Mouse (Mus musculus): ENCODE data around the gene Hnrnpr. TPM values are rescaled to one million over a fixed set of nuclear protein-coding genes. Genes with fewer than 3 reads are reported as not detected.
A peak's percentile ranks its signal among the peaks of the same experiment; 100 is the strongest.

The Hnrnpr gene
- polyA plus RNA-seq, 1 experiment from 2014 or later = 36.6 TPM

DNA sequence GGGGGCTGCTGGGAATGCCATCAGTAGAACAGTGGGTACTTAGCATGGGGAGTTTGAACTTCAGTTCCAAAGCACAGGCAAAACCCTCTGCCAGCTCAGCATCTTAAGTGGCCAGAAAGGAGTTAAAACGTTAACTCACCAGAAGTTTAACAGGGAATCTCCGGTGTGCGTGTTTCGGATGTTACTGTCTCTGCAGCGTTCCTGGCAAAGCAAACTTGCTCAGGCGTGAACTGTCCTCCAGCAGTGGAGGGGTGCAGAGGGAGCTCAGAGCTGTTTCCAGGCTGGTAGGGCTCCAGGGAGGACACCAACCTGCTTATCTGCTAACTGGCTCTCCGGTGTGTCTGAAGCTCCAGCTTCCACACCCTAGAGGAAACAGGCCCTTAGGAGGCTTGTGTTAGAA, 14.8 kb upstream of the Hnrnpr start:
- no peak overlapping the region for H3K4me3 ChIP-seq (ENCODE audit: low read depth, low read length)
- H3K27ac ChIP-seq (ENCODE audit: low read depth) = no peak overlapping the region
- H3K27me3 ChIP-seq (ENCODE audit: insufficient read depth, low read length) = no peaks in the 10 kb centered on the region
- H3K36me3 ChIP-seq (replicated peaks; ENCODE audit: insufficient read depth, low read length) = peaks cover 15% of the 10 kb centered on the region
- H3K9ac ChIP-seq (replicated peaks) = no peak overlapping the region
- TF ChIP-seq CTCF (IDR thresholded peaks at IDR 0.05; ENCODE audit: low read depth) = no peak
- no peak for TF ChIP-seq EP300 (IDR thresholded peaks at IDR 0.05; ENCODE audit: low read depth)
- 66% methylated on average over 7 of the region's 7 CpGs for WGBS (ENCODE audit: insufficient replicate concordance)
- no peaks in the 10 kb centered on the region for H3K9me3 ChIP-seq (ENCODE audit: low read length)
- no peak for DNase-seq
- no peak overlapping the region for H3K4me2 ChIP-seq (ENCODE audit: low read depth, low read length)
- ATAC-seq = no peak
- no peaks in the 10 kb centered on the region for H3K4me1 ChIP-seq (ENCODE audit: insufficient read depth)

DNA sequence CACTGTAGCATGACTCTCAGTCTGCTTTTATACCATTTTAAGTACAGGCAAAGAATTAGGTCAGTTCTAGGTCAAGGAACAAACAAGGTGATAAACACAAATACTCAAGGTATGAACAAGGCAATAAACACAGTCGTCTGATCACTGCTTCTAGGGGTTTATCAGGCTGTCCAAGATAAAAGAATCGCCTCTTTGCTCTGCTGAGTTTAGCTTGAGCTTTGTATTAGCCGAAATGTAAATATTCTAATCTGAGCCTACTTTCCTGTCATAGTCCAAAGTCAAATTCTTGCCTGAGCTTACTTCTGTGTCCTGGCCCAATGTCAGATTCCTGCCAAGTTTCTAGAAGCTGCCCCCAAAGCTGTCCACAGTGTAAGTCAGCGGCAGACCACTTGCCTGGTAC, 8.3 kb upstream of the Hnrnpr start:
- no peak for ATAC-seq
- no peak for TF ChIP-seq CTCF (IDR thresholded peaks at IDR 0.05; ENCODE audit: low read depth)
- TF ChIP-seq EP300 (IDR thresholded peaks at IDR 0.05; ENCODE audit: low read depth) = no peak
- no peak for DNase-seq
- no peak overlapping the region for H3K9ac ChIP-seq (replicated peaks)
- H3K27me3 ChIP-seq (ENCODE audit: insufficient read depth, low read length) = no peaks in the 10 kb centered on the region
- H3K4me3 ChIP-seq (ENCODE audit: low read depth, low read length) = no peak overlapping the region
- H3K4me1 ChIP-seq (ENCODE audit: insufficient read depth) = 0 out of 2 replicates have a peak, but pooled peaks cover 4% of the 10 kb centered on the region
- no peak overlapping the region for H3K4me2 ChIP-seq (ENCODE audit: low read depth, low read length)
- 38% methylated on average over 4 of the region's 4 CpGs for WGBS (ENCODE audit: insufficient replicate concordance)
- no peak overlapping the region for H3K27ac ChIP-seq (ENCODE audit: low read depth)
- H3K9me3 ChIP-seq (ENCODE audit: low read length) = no peaks in the 10 kb centered on the region
- H3K36me3 ChIP-seq (replicated peaks; ENCODE audit: insufficient read depth, low read length) = no peaks in the 10 kb centered on the region

DNA sequence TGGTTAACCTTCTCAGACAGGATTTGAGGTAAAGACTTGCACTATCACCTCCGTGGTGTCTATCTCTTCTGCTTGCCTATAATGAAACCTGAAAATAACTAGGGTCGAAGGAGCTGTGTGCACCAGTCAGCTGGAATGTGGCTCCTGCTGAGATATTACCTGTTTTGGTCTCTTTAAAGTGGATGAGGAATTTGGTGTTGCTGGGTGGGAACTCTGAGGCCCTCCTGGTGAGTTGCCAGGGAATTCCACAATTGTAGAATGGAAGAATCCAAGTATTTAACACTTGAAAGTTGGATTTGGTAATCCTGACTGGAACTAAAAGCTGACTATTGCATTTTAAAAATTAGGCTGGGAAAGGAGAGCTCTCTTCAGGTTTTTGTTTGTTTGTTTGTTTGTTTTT, 6.6 kb upstream of the Hnrnpr start:
- Histone ChIP-seq H3K9ac (replicated peaks) (no peak overlapping the region), H3K36me3 (replicated peaks; ENCODE audit: insufficient read depth, low read length) (no peaks in the 10 kb centered on the region), H3K4me3 (ENCODE audit: low read depth, low read length) (no peak overlapping the region), H3K4me1 (ENCODE audit: insufficient read depth) (peaks cover 5% of the 10 kb centered on the region), H3K27ac (ENCODE audit: low read depth) (no peak overlapping the region), H3K4me2 (ENCODE audit: low read depth, low read length) (no peak overlapping the region), H3K9me3 (ENCODE audit: low read length) (no peaks in the 10 kb centered on the region), H3K27me3 (ENCODE audit: insufficient read depth, low read length) (no peaks in the 10 kb centered on the region)
- 48% methylated on average over 2 of the region's 2 CpGs for WGBS (ENCODE audit: insufficient replicate concordance)
- TF ChIP-seq CTCF (IDR thresholded peaks at IDR 0.05; ENCODE audit: low read depth) (no peak), EP300 (IDR thresholded peaks at IDR 0.05; ENCODE audit: low read depth) (no peak)
- ATAC-seq = no peak
- DNase-seq = no peak

DNA sequence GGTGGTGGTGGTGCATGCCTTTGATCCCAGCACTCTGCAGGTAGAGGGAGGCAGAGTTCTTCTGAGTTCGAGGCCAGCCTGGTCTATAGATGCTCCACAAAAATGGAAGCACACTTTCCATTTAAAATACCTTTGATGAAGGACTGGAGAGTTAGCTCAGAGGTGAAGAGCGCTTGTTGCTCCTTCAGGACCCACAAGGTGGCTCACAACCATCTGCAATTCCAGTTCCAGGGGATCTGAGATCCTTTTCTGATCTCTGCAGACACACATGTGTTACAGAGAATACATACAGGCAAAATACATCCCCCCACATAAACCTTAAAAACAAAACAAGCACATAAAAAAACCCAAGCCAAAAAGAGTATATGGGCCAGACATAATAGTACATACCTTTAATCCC, 2.4 kb upstream of the Hnrnpr start:
- H3K27ac ChIP-seq (ENCODE audit: low read depth) = no peak overlapping the region
- WGBS (ENCODE audit: insufficient replicate concordance) = 73% methylated on average over 2 of the region's 2 CpGs

DNA sequence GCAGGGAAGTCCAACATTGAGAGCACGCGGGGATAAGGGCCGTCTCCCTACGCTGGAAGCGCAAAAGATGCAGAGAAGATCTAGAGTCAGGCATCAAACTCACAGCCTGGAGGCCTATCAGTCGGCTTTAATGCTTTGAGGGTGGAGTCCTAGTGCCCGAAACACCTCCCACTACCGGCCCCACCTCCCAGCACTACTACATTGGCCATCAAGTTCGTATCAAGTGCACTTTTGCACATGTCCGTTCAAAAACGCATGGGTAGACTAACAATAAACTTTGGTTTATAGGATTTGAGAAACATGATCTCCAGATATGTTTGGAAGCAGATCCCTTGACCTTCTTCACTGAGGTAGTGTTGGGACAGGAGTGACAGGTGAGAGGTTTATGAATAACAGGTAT, 962 bp upstream of the Hnrnpr start:
- no peaks in the 10 kb centered on the region for H3K27me3 ChIP-seq (ENCODE audit: insufficient read depth, low read length)
- no peak for TF ChIP-seq CTCF (IDR thresholded peaks at IDR 0.05; ENCODE audit: low read depth)
- no peak for TF ChIP-seq EP300 (IDR thresholded peaks at IDR 0.05; ENCODE audit: low read depth)
- no peaks in the 10 kb centered on the region for H3K36me3 ChIP-seq (replicated peaks; ENCODE audit: insufficient read depth, low read length)
- H3K4me1 ChIP-seq (ENCODE audit: insufficient read depth) = peaks cover 19% of the 10 kb centered on the region
- peak overlapping the region; percentile 99 for H3K27ac ChIP-seq (ENCODE audit: low read depth)
- no peaks in the 10 kb centered on the region for H3K9me3 ChIP-seq (ENCODE audit: low read length)
- H3K4me2 ChIP-seq (ENCODE audit: low read depth, low read length) = peak overlapping the region; percentile 99
- peak overlapping the region; percentile 100 for H3K4me3 ChIP-seq (ENCODE audit: low read depth, low read length)
- ATAC-seq = peak; percentile 20
- WGBS (ENCODE audit: insufficient replicate concordance) = 2% methylated on average over 11 of the region's 11 CpGs
- peak overlapping the region; percentile 100 for H3K9ac ChIP-seq (replicated peaks)
- DNase-seq = peak; percentile 77

More for the DNA sequence above, 2.4 kb upstream of the Hnrnpr start:
- ATAC-seq = no peak
- Histone ChIP-seq H3K9me3 (ENCODE audit: low read length) (no peaks in the 10 kb centered on the region), H3K4me3 (ENCODE audit: low read depth, low read length) (no peak overlapping the region), H3K27me3 (ENCODE audit: insufficient read depth, low read length) (no peaks in the 10 kb centered on the region), H3K9ac (replicated peaks) (no peak overlapping the region), H3K4me1 (ENCODE audit: insufficient read depth) (peaks cover 19% of the 10 kb centered on the region), H3K36me3 (replicated peaks; ENCODE audit: insufficient read depth, low read length) (no peaks in the 10 kb centered on the region), H3K4me2 (ENCODE audit: low read depth, low read length) (no peak overlapping the region)
- DNase-seq = no peak
- TF ChIP-seq EP300 (IDR thresholded peaks at IDR 0.05; ENCODE audit: low read depth) (no peak), CTCF (IDR thresholded peaks at IDR 0.05; ENCODE audit: low read depth) (no peak)

DNA sequence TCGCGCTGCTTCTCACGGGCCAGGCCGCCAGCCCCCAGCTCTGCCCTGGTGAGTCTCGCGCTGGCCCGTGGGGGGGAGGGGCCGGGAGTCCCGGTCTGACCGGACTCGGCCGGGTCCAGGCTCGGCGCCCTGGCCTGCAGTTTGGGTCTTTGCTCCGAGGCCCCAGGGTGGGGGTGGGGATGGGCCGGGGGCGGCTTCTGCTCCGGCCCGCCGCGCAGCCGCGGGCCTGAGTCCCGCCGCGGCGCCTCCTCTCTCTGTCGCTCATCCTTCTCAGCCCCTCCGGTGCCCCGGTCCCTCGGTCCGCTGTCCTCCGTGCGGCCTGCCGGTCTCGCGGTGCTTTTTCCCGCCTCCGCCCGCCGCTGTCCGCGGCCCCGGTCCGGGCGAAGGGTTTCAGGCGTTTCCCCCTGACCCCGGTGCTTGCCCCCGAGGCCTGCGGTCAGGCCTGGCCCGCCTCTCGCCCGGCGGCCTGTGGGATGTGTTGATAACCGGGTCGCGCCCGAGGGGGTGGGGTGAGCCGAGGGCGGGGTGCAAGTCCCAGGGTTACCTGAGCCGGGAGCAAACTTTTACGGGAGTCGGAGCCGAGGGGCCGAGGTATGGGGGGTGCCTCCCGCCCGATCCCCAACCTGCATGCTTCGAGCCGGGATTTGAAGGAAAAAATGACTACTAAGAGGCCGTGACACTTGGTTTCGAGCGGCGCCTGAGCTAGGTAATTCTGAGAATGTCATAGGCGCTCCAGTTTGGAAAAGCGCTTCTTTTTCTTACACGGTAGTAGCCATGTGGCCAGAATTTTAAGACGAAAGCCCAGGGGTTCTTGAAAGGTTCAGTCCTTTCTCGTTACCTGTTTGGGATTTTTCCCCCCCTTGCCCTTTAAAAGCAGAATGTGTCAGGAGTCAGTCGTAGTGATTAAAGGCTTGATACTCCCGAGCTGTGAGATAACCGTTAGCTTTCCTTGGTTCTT, 579 bp downstream of the Hnrnpr start:
- TF ChIP-seq EP300 (IDR thresholded peaks at IDR 0.05; ENCODE audit: low read depth) (peak; percentile 21; the same call in 1 of the 2 replicates), CTCF (IDR thresholded peaks at IDR 0.05; ENCODE audit: low read depth) (no peak)
- H3K27me3 ChIP-seq (ENCODE audit: insufficient read depth, low read length) = no peaks in the 10 kb centered on the region
- ATAC-seq = peak; percentile 69
- peak overlapping the region; percentile 99 for H3K27ac ChIP-seq (ENCODE audit: low read depth)
- peaks cover 2% of the 10 kb centered on the region for H3K36me3 ChIP-seq (replicated peaks; ENCODE audit: insufficient read depth, low read length)
- H3K4me3 ChIP-seq (ENCODE audit: low read depth, low read length) = peak overlapping the region; percentile 100
- WGBS (ENCODE audit: insufficient replicate concordance) = 2% methylated on average over 64 of the region's 81 CpGs
- DNase-seq = peak; percentile 89
- no peaks in the 10 kb centered on the region for H3K9me3 ChIP-seq (ENCODE audit: low read length)
- H3K4me2 ChIP-seq (ENCODE audit: low read depth, low read length) = peak overlapping the region; percentile 99
- peak overlapping the region; percentile 100 for H3K9ac ChIP-seq (replicated peaks)
- H3K4me1 ChIP-seq (ENCODE audit: insufficient read depth) = peaks cover 19% of the 10 kb centered on the region

Data from liver, postnatal 0 days (tissue).